Comparison of ENCODE assay signal across 13 mouse cellular contexts in the genomic region with DNA sequence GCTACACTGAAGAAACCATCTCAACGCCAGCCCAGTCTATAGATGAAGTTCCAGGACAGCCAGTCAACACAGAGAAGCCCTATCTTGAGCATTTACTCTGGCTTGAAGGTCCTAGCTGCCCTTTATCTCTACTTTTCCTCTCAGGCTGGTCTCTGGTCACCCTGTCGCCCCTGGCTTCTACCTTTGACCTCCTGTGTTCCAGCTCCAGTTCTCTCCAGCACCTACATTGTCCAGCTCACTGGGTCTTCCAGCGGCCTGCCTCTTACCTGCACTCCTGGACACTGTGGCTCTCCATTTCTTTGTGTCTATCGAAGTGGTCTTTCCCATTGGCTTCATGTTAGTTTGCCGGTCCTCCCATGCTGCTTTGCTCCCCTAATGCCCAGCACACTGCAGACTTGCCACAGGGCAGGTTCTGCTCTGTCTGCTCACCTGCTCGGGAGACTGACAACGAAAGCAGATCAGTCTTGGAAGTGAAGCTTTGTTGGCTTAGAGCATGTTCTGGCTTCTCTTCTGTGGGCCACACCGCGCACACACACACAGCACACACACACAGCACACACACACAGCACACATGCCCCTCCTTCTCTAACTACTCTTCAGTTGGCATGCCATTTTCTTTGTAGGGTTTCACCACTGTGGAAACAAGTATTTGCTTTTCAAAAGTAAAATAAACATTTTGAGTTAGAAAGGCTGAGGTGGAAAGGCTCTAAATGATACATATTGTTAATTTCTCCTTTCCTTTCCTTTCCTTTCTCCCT. TPM values are rescaled to one million over a fixed set of nuclear protein-coding genes. Genes with fewer than 3 reads are reported as not detected.
DNase-seq lines count a peak whose midpoint lies in the region; ATAC-seq and TF ChIP-seq lines count a peak whose summit lies in the region.
"Had no signal": no experiment of that assay in that cellular context is flagged by ENCODE, and none has a peak within 500 bp of the region (broad histone marks: within the 10 kb centered on the region; RNA-seq: fewer than 3 reads in every experiment).

No protein-coding gene starts in this region.

- no peaks in the 10 kb centered on the region for H3K9me3 ChIP-seq in kidney, embryonic 15.5 days (replicated peaks)
- no peaks in the 10 kb centered on the region for H3K9me3 ChIP-seq in midbrain, embryonic 13.5 days
- H3K9me3 ChIP-seq in midbrain, postnatal 0 days (ENCODE audit: low read length) = no peaks in the 10 kb centered on the region
- no peaks in the 10 kb centered on the region for H3K9me3 ChIP-seq in limb, embryonic 13.5 days
- H3K9me3 ChIP-seq: forebrain, embryonic 10.5 days had no signal

- DNase-seq in kidney, adult 8-10 months = no peak
- no peak for DNase-seq in midbrain, postnatal 0 days (ENCODE audit: low spot score)
- peak; percentile 57 for DNase-seq in yolk sac, embryonic 10.5 days (ENCODE audit: low spot score)
- DNase-seq in ovary, postnatal 10 days (ENCODE audit: low spot score) = no peak
- DNase-seq: cerebellum, adult 18-20 months; lung, adult 18-20 months; right cerebral cortex, postnatal 4 days had no signal

- WGBS in kidney, embryonic 15.5 days = 75% methylated on average over 9 of the region's 9 CpGs
- 92% methylated on average over 9 of the region's 9 CpGs for WGBS in midbrain, embryonic 13.5 days
- WGBS in midbrain, postnatal 0 days = 80% methylated on average over 9 of the region's 9 CpGs
- 82% methylated on average over 9 of the region's 9 CpGs for WGBS in limb, embryonic 13.5 days

- H3K4me3 ChIP-seq in kidney, embryonic 15.5 days (replicated peaks) = no peak overlapping the region
- no peak overlapping the region for H3K4me3 ChIP-seq in midbrain, embryonic 13.5 days (replicated peaks)
- no peak overlapping the region for H3K4me3 ChIP-seq in midbrain, postnatal 0 days (ENCODE audit: low read depth, low read length)
- no peak overlapping the region for H3K4me3 ChIP-seq in limb, embryonic 13.5 days
- H3K4me3 ChIP-seq: forebrain, embryonic 10.5 days had no signal

- TF ChIP-seq CTCF in midbrain, postnatal 0 days (IDR thresholded peaks at IDR 0.05) = no peak

- peak overlapping the region; percentile 46 for H3K27ac ChIP-seq in kidney, embryonic 15.5 days
- H3K27ac ChIP-seq in midbrain, embryonic 13.5 days = peak overlapping the region; percentile 42
- H3K27ac ChIP-seq in midbrain, postnatal 0 days (ENCODE audit: low read depth, low read length) = no peak overlapping the region
- peak overlapping the region; percentile 10; the same call in 1 of the 2 replicates for H3K27ac ChIP-seq in limb, embryonic 13.5 days
- H3K27ac ChIP-seq: forebrain, embryonic 10.5 days had no signal

- ATAC-seq in kidney, embryonic 15.5 days (replicated peaks; ENCODE audit: low FRiP score) = no peak
- no peak for ATAC-seq in midbrain, embryonic 13.5 days
- ATAC-seq in midbrain, postnatal 0 days (ENCODE audit: low FRiP score) = no peak
- no peak for ATAC-seq in limb, embryonic 13.5 days (ENCODE audit: low FRiP score, low read depth)
- no peak for ATAC-seq in erythroblast, adult 5-6 weeks (replicated peaks; ENCODE audit: low FRiP score, poor library complexity, severe bottlenecking)
- ATAC-seq: inflammation-experienced regulatory T-cells, adult 6 months had no signal

- peaks cover 55% of the 10 kb centered on the region for H3K4me1 ChIP-seq in kidney, embryonic 15.5 days
- peaks cover 34% of the 10 kb centered on the region for H3K4me1 ChIP-seq in midbrain, embryonic 13.5 days (replicated peaks)
- no peaks in the 10 kb centered on the region; the same call in 1 of the 2 replicates for H3K4me1 ChIP-seq in midbrain, postnatal 0 days (ENCODE audit: insufficient read depth, low read length)
- H3K4me1 ChIP-seq in limb, embryonic 13.5 days = peaks cover 31% of the 10 kb centered on the region

- no peak overlapping the region for H3K9ac ChIP-seq in kidney, embryonic 15.5 days
- no peak overlapping the region for H3K9ac ChIP-seq in midbrain, embryonic 13.5 days (replicated peaks)
- no peak overlapping the region for H3K9ac ChIP-seq in midbrain, postnatal 0 days (replicated peaks; ENCODE audit: low read length, poor library complexity, severe bottlenecking)
- no peak overlapping the region for H3K9ac ChIP-seq in limb, embryonic 13.5 days

- no peaks in the 10 kb centered on the region for H3K36me3 ChIP-seq in kidney, embryonic 15.5 days
- H3K36me3 ChIP-seq in midbrain, embryonic 13.5 days = no peaks in the 10 kb centered on the region
- no peaks in the 10 kb centered on the region for H3K36me3 ChIP-seq in midbrain, postnatal 0 days (ENCODE audit: insufficient read depth, low read length)
- H3K36me3 ChIP-seq in limb, embryonic 13.5 days = no peaks in the 10 kb centered on the region
- H3K36me3 ChIP-seq: forebrain, embryonic 10.5 days had no signal

- H3K27me3 ChIP-seq in kidney, embryonic 15.5 days = no peaks in the 10 kb centered on the region
- H3K27me3 ChIP-seq in midbrain, embryonic 13.5 days = no peaks in the 10 kb centered on the region
- H3K27me3 ChIP-seq in midbrain, postnatal 0 days (ENCODE audit: insufficient read depth, low read length) = no peaks in the 10 kb centered on the region
- no peaks in the 10 kb centered on the region for H3K27me3 ChIP-seq in limb, embryonic 13.5 days

- no peak overlapping the region for H3K4me2 ChIP-seq in kidney, embryonic 15.5 days
- no peak overlapping the region for H3K4me2 ChIP-seq in midbrain, embryonic 13.5 days (replicated peaks)
- H3K4me2 ChIP-seq in midbrain, postnatal 0 days (ENCODE audit: low read depth, low read length, poor library complexity, severe bottlenecking) = no peak overlapping the region
- H3K4me2 ChIP-seq in limb, embryonic 13.5 days (replicated peaks) = no peak overlapping the region

RNA-seq across cellular contexts. Expression of gene Dip2b, which starts 35.4 kb away (rescaled TPM):
- polyA plus RNA-seq in kidney, embryonic 15.5 days (2015; fragmentation: Nextera tagmentation; extraction: Ambion mirVana) = 10.4 and 11.6 TPM in 2 replicates
- polyA plus RNA-seq in midbrain, embryonic 13.5 days (2015; fragmentation: Nextera tagmentation; extraction: Ambion mirVana) = 21.4 and 24.1 TPM in 2 replicates
- total RNA-seq in midbrain, postnatal 0 days (2014; rRNA removed) = 44.1 and 44.8 TPM in 2 replicates
- polyA plus RNA-seq in midbrain, postnatal 0 days (2015; fragmentation: Nextera tagmentation; extraction: Ambion mirVana) = 8.0 and 10.5 TPM in 2 replicates
- 11.0 and 11.1 TPM in 2 replicates for polyA plus RNA-seq in limb, embryonic 13.5 days (2015; fragmentation: Nextera tagmentation; extraction: Ambion mirVana)
- 4.2 and 7.7 TPM in 2 replicates for total RNA-seq in erythroblast, adult 5-6 weeks (2015; ENCODE audit: low replicate concordance)
- 2.6 and 4.2 TPM in 2 replicates for total RNA-seq in erythroblast, adult 5-6 weeks (2017; ENCODE audit: low replicate concordance)
